Mouse (Mus musculus): ENCODE measurements around the gene Zcchc7. TPM values are rescaled to one million over a fixed set of nuclear protein-coding genes. Genes with fewer than 3 reads are reported as not detected.

The Zcchc7 gene
- total and polyA plus RNA-seq, 3 experiments, result 17.8 to 18.2 TPM; not detected in 1

- Histone ChIP-seq H3K4me3 (ENCODE audit: control insufficient read depth in 1 of 2, insufficient read depth in 1 of 2, low read depth in 2 of 2, low read length in 2 of 2) (no peak overlapping the region), H3K9ac (ENCODE audit: control insufficient read depth, low read depth, low read length, poor library complexity, severe bottlenecking) (no peak overlapping the region), H3K36me3 (ENCODE audit: control insufficient read depth in 1 of 2, insufficient read depth in 2 of 2, low read length in 2 of 2) (peaks cover 0 to 32% of the 10 kb centered on the region in 2 experiments; a peak in 2 of 4 replicates), H3K9me3 (replicated peaks; ENCODE audit: insufficient read depth, low read length) (no peaks in the 10 kb centered on the region), H3K27ac (ENCODE audit: control insufficient read depth, low read depth, low read length) (no peak overlapping the region), H3K27me3 (ENCODE audit: control insufficient read depth in 1 of 2, insufficient read depth in 2 of 2, low read length in 2 of 2) (no peaks in the 10 kb centered on the region), H3K79me2 (ENCODE audit: control insufficient read depth, insufficient read depth, low read length, poor library complexity) (no peaks in the 10 kb centered on the region), H3K4me1 (ENCODE audit: control insufficient read depth in 1 of 2, insufficient read depth in 2 of 2, low read length in 2 of 2) (peaks cover 0 to 6% of the 10 kb centered on the region in 2 experiments; a peak in 2 of 4 replicates)
- DNase-seq (ENCODE audit: low read depth, low spot score), result no peak
- no peak for TF ChIP-seq MXI1 (IDR thresholded peaks at IDR 0.05; ENCODE audit: low read depth, low read length)
- TF ChIP-seq MAFK (IDR thresholded peaks at IDR 0.05; ENCODE audit: borderline replicate concordance, low read depth, low read length), result peak; percentile 92
Observed at GRCm38 (mm10) chr4:44927934-44928333, 172.3 kb downstream of the Zcchc7 start.

DNA sequence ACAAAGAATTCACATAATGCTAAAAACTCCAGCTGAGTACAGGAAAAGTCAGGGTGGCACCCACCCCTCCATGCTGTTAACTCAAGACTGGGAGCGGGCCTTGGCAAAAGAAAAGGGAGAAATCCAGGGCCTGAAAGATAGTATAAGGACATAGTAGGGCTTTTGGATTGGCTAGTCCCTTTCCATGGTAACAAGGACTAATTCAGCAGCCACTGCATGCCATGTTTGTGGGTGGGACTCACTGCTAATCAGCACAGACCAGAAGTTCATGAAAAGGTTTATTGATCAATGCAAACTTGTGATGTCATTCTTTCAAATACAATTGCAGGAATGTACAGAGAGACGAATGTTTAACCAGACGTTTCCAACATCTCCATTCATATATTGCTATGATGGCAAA is 173.1 kb downstream of the Zcchc7 start:
- Histone ChIP-seq H3K9me3 (replicated peaks; ENCODE audit: insufficient read depth, low read length) (no peaks in the 10 kb centered on the region), H3K4me1 (ENCODE audit: control insufficient read depth in 1 of 2, insufficient read depth in 2 of 2, low read length in 2 of 2) (peaks cover 0 to 6% of the 10 kb centered on the region in 2 experiments; a peak in 2 of 4 replicates), H3K4me3 (ENCODE audit: control insufficient read depth in 1 of 2, insufficient read depth in 1 of 2, low read depth in 2 of 2, low read length in 2 of 2) (no peak overlapping the region), H3K27me3 (ENCODE audit: control insufficient read depth in 1 of 2, insufficient read depth in 2 of 2, low read length in 2 of 2) (no peaks in the 10 kb centered on the region), H3K27ac (ENCODE audit: control insufficient read depth, low read depth, low read length) (no peak overlapping the region), H3K79me2 (ENCODE audit: control insufficient read depth, insufficient read depth, low read length, poor library complexity) (no peaks in the 10 kb centered on the region), H3K36me3 (ENCODE audit: control insufficient read depth in 1 of 2, insufficient read depth in 2 of 2, low read length in 2 of 2) (peaks cover 0 to 32% of the 10 kb centered on the region in 2 experiments; a peak in 2 of 4 replicates), H3K9ac (ENCODE audit: control insufficient read depth, low read depth, low read length, poor library complexity, severe bottlenecking) (no peak overlapping the region)
- DNase-seq (ENCODE audit: low read depth, low spot score), result no peak
- TF ChIP-seq NRF1 (IDR thresholded peaks at IDR 0.05; ENCODE audit: insufficient read depth, low read depth, low read length, poor library complexity, severe bottlenecking), result no peak
- no peak for TF ChIP-seq BHLHE40 (IDR thresholded peaks at IDR 0.05; ENCODE audit: borderline replicate concordance, low read depth, low read length)
- no peak for TF ChIP-seq MEF2A (IDR thresholded peaks at IDR 0.05; ENCODE audit: extremely low read depth, insufficient replicate concordance, low read depth, low read length, poor library complexity, severe bottlenecking)
- no peak for TF ChIP-seq MYC (IDR thresholded peaks at IDR 0.05; ENCODE audit: low read depth, low read length)
- no peak for TF ChIP-seq TCF12 (IDR thresholded peaks at IDR 0.05; ENCODE audit: low read depth, low read length)
- TF ChIP-seq MAZ (IDR thresholded peaks at IDR 0.05; ENCODE audit: low read depth, low read length), result no peak
- TF ChIP-seq MAFK (IDR thresholded peaks at IDR 0.05; ENCODE audit: borderline replicate concordance, low read depth, low read length), result no peak
- no peak for TF ChIP-seq RCOR1 (IDR thresholded peaks at IDR 0.05; ENCODE audit: low read depth, low read length)

GRCm38 (mm10) chr4:44930406-44930805 is 174.7 kb downstream of the Zcchc7 start:
- Histone ChIP-seq H3K27ac (ENCODE audit: control insufficient read depth, low read depth, low read length) (no peak overlapping the region), H3K4me3 (ENCODE audit: control insufficient read depth in 1 of 2, insufficient read depth in 1 of 2, low read depth in 2 of 2, low read length in 2 of 2) (no peak overlapping the region), H3K9ac (ENCODE audit: control insufficient read depth, low read depth, low read length, poor library complexity, severe bottlenecking) (no peak overlapping the region), H3K79me2 (ENCODE audit: control insufficient read depth, insufficient read depth, low read length, poor library complexity) (no peaks in the 10 kb centered on the region), H3K27me3 (ENCODE audit: control insufficient read depth in 1 of 2, insufficient read depth in 2 of 2, low read length in 2 of 2) (no peaks in the 10 kb centered on the region), H3K4me1 (ENCODE audit: control insufficient read depth in 1 of 2, insufficient read depth in 2 of 2, low read length in 2 of 2) (peaks cover 0 to 6% of the 10 kb centered on the region in 2 experiments; a peak in 2 of 4 replicates), H3K9me3 (replicated peaks; ENCODE audit: insufficient read depth, low read length) (no peaks in the 10 kb centered on the region), H3K36me3 (ENCODE audit: control insufficient read depth in 1 of 2, insufficient read depth in 2 of 2, low read length in 2 of 2) (peaks cover 0 to 32% of the 10 kb centered on the region in 2 experiments; a peak in 2 of 4 replicates)
- no peak for DNase-seq (ENCODE audit: low read depth, low spot score)
- no peak for TF ChIP-seq GATA1 (IDR thresholded peaks at IDR 0.05; ENCODE audit: low read depth, low read length)
- no peak for TF ChIP-seq SIN3A (IDR thresholded peaks at IDR 0.05; ENCODE audit: low read length)
- TF ChIP-seq BHLHE40 (IDR thresholded peaks at IDR 0.05; ENCODE audit: borderline replicate concordance, low read depth, low read length), result no peak
- no peak for TF ChIP-seq ELF1 (IDR thresholded peaks at IDR 0.05; ENCODE audit: low read depth, low read length)
- no peak for TF ChIP-seq MAX (IDR thresholded peaks at IDR 0.05; ENCODE audit: low read length)
- no peak for TF ChIP-seq NRF1 (IDR thresholded peaks at IDR 0.05; ENCODE audit: insufficient read depth, low read depth, low read length, poor library complexity, severe bottlenecking)
- no peak for TF ChIP-seq CHD2 (IDR thresholded peaks at IDR 0.05; ENCODE audit: low read length)
- TF ChIP-seq NELFE (IDR thresholded peaks at IDR 0.05; ENCODE audit: low read depth, low read length), result no peak
- TF ChIP-seq E2F4 (IDR thresholded peaks at IDR 0.05; ENCODE audit: borderline replicate concordance, low read depth, low read length), result no peak
- TF ChIP-seq ZMIZ1 (IDR thresholded peaks at IDR 0.05; ENCODE audit: low read depth, low read length), result no peak
- no peak for TF ChIP-seq TCF12 (IDR thresholded peaks at IDR 0.05; ENCODE audit: low read depth, low read length)
- TF ChIP-seq ZKSCAN1 (IDR thresholded peaks at IDR 0.05; ENCODE audit: low read depth, low read length), result no peak
- no peak for TF ChIP-seq MEF2A (IDR thresholded peaks at IDR 0.05; ENCODE audit: extremely low read depth, insufficient replicate concordance, low read depth, low read length, poor library complexity, severe bottlenecking)
- TF ChIP-seq RCOR1 (IDR thresholded peaks at IDR 0.05; ENCODE audit: low read depth, low read length), result no peak
- TF ChIP-seq POLR2A (IDR thresholded peaks at IDR 0.05; ENCODE audit: control insufficient read depth in 1 of 2, insufficient read depth in 1 of 2, low read depth in 1 of 2, low read length in 2 of 2, poor library complexity in 1 of 2), result no peak
- no peak for TF ChIP-seq HCFC1 (IDR thresholded peaks at IDR 0.05; ENCODE audit: low read depth, low read length)
- no peak for TF ChIP-seq TBP (IDR thresholded peaks at IDR 0.05; ENCODE audit: low read depth, low read length)

Data from MEL (cell line).